Mouse (Mus musculus) testis, adult 2 months (tissue): Measurements from ENCODE around the gene Il22ra1. TPM values are rescaled to one million over a fixed set of nuclear protein-coding genes. Genes with fewer than 3 reads are reported as not detected.

Experiments
- H3K27ac ChIP-seq: fragments of 200-500 bp; 2 replicates; pipeline ENCODE4 v1.5.1; 2012; ENCODE audit warnings: low read depth, low read length; ENCODE audit not compliant: control insufficient read depth, insufficient read depth
- H3K27me3 ChIP-seq: fragments of 200-500 bp; 2 replicates; pipeline ENCODE4 v1.6.1; 2012; ENCODE audit warnings: mild to moderate bottlenecking, low read length, moderate library complexity; ENCODE audit not compliant: control insufficient read depth, insufficient read depth
- H3K36me3 ChIP-seq: fragments of 200-500 bp; 2 replicates; pipeline ENCODE4 v1.6.1; 2012; ENCODE audit warnings: mild to moderate bottlenecking, low read length; ENCODE audit not compliant: control insufficient read depth, insufficient read depth
- H3K4me1 ChIP-seq: fragments of 200-500 bp; 2 replicates; pipeline ENCODE4 v1.6.1; 2012; ENCODE audit warnings: low read length; ENCODE audit not compliant: control insufficient read depth, insufficient read depth
- H3K4me3 ChIP-seq: fragments of 200-500 bp; 2 replicates; pipeline ENCODE4 v1.5.1; 2012; ENCODE audit warnings: low read depth, mild to moderate bottlenecking, low read length, moderate library complexity, mixed read lengths; ENCODE audit not compliant: control insufficient read depth
- CTCF ChIP-seq: fragments of 200-500 bp; IDR thresholded peaks from 2 replicates; pipeline ENCODE4 v1.5.1; 2012; ENCODE audit warnings: low read depth, mild to moderate bottlenecking, inconsistent platforms, low read length, moderate library complexity; ENCODE audit not compliant: control insufficient read depth, insufficient read depth, insufficient replicate concordance
- POLR2A ChIP-seq: fragments of 200-500 bp; IDR thresholded peaks from 2 replicates; pipeline ENCODE4 v1.6.1; 2012; ENCODE audit warnings: low read depth, mild to moderate bottlenecking, inconsistent platforms, low read length, moderate library complexity; ENCODE audit not compliant: control insufficient read depth
- polyA plus RNA-seq: library from polyadenylated mRNA; depleted of rRNA; stranded (reverse); fragments of >200 nt; gene quantifications from 2 replicates; pipeline ENCODE4 v1.2.3, GENCODE M21; 2012

The Il22ra1 gene
- polyA plus RNA-seq, 1 experiment = 0.17 TPM

DNA sequence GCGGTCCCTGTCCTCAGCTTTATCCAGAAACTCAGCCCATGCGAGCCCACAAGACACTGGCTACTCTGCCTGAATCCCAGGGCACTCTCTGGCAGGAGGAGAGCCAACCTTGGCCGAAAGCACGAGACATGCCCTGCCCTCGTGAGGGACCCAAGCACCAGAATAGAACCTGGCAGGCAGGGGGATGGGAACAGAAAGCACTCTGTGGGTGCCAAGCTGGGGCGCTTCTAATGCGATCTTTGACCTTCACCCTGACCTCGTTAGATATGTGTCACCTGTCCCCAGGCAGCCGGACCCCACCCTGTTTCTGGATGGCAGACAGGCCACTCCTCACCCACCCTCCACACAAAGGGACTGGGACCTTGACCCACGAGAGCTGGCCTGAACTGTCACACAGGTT is 17.6 kb downstream of the Il22ra1 start:
- H3K27me3 ChIP-seq = no peaks in the 10 kb centered on the region

DNA sequence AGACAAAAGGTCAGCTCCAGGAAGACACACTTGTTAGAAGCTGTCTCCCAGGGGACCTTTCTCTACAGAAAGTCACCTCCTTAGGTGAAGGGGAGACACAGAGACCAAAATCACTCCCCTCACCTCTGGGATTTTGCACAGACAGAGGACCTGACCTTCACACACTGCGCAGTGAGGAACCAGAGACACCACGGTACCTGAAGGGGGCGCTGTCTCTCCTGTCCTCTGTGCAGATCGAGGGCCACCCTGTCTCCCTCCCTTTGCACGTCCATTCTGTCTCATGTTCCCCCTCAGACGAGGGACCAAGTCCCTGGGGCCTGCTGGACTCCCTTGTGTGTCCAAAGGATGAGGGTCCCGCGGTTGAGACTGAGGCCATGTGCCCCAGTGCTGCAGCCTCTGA is 22.9 kb downstream of the Il22ra1 start:
- Histone ChIP-seq H3K4me1 (no peaks in the 10 kb centered on the region; the same call in 1 of the 2 replicates), H3K27me3 (no peaks in the 10 kb centered on the region), H3K4me3 (no peak overlapping the region), H3K36me3 (no peaks in the 10 kb centered on the region), H3K27ac (no peak overlapping the region; the same call in 1 of the 2 replicates)
- TF ChIP-seq CTCF = peak; percentile 47; the same call in 1 of the 2 replicates
- TF ChIP-seq POLR2A = no peak

More for the DNA sequence above, 17.6 kb downstream of the Il22ra1 start:
- Histone ChIP-seq H3K36me3 (no peaks in the 10 kb centered on the region), H3K4me3 (no peak overlapping the region), H3K4me1 (no peaks in the 10 kb centered on the region; the same call in 1 of the 2 replicates), H3K27ac (no peak overlapping the region)
- TF ChIP-seq POLR2A (no peak), CTCF (no peak)

DNA sequence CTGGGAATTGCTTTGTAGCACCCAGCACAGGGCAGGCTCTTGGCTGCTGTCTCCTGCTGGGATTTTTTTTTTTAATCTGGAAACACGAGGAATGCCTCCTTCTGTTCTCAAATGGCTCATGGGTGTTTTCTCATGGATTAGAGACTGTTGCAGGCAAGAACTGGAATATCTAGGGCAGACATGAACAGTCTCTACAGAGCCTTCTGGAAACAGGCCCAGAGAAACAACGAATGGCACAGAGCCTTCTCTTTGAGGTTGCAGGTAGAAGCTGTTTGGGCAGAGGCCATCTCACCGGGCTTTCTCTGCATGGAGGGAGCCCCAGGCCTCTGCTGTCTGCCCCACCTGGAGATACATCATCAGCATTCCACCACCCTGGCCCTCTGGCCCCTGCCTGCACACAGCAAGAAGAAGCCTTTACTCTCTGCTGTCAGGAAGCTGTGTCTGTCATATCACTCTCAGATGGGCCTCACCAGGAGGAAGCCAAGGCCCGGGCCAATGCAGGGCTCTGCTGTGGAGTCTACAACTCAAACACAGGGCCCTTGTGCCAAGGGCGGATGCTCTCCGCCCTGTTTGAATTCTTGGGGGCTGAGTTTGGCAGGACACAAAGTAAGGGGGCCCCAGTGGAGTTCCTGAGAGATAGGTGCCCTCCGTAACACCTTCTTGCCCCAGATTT is 24.3 kb downstream of the Il22ra1 start:
- H3K4me1 ChIP-seq = no peaks in the 10 kb centered on the region; the same call in 1 of the 2 replicates
- TF ChIP-seq CTCF = no peak
- no peak overlapping the region for H3K27ac ChIP-seq
- H3K36me3 ChIP-seq = no peaks in the 10 kb centered on the region
- H3K4me3 ChIP-seq = no peak overlapping the region
- no peaks in the 10 kb centered on the region for H3K27me3 ChIP-seq

DNA sequence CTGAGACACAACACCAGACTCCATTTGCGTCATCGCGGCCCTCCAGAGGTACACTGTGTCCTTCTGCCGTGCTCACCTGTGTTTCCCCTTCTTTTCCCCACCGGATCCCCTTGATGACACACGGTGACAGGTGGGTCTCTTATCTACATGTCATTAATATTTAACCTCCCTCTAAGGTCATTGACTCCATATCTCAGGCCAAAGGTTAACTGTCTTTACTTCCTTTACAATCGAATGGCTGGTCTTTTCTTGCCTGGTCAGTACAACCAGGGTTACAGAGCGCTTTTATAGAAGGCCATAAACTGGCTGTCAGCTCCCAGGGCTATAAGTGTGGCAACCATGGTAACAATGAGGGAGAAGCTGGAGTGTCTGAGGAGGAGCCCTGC is 24.8 kb downstream of the Il22ra1 start:
- Histone ChIP-seq H3K36me3 (no peaks in the 10 kb centered on the region), H3K27me3 (no peaks in the 10 kb centered on the region), H3K4me3 (no peak overlapping the region), H3K4me1 (no peaks in the 10 kb centered on the region; the same call in 1 of the 2 replicates), H3K27ac (no peak overlapping the region)
- TF ChIP-seq CTCF = no peak
- no peak for TF ChIP-seq POLR2A

DNA sequence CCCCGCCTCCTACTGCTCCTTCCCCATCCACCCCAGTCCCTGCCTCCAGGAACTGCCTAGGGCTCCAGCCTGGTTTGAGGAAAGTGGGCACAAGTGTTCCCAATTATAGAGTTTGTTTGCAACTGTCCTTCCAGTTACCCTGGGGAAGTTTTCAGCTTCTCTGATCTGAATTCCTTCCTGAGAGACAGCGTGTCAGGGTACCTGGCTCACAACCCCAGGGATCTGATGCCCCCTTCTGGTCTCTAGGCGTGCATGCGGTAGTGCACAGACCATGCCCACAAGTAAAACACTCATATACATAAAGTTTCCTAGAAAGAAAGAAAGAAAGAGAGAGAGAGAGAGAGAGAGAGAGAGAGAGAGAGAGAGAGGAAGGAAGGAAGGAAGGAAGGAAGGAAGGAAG is 30.4 kb downstream of the Il22ra1 start:
- H3K27me3 ChIP-seq = no peaks in the 10 kb centered on the region

DNA sequence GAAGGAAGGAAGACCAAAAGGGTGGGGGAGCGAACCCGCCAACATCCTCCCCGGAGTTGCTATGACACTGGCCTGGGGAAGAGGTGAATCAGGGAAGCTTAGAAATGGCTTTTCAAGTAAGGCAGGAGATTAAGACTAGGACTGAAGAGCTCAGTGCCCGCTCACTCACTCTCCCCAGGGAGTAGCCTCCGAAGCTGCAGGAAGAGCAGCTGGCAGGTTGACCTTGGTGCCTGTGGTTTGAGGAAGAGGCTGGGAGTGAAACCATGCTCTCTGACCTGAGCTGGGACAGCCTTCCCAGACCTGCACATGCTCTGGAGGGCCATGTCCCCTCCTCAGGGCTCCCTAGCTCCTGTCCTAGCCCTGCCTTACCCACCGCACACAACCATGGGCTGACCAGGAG is 30.9 kb downstream of the Il22ra1 start:
- TF ChIP-seq CTCF = no peak
- Histone ChIP-seq H3K27me3 (no peaks in the 10 kb centered on the region), H3K27ac (no peak overlapping the region), H3K4me1 (peaks cover 8% of the 10 kb centered on the region), H3K4me3 (no peak overlapping the region), H3K36me3 (no peaks in the 10 kb centered on the region)

More for the DNA sequence above, 30.4 kb downstream of the Il22ra1 start:
- no peak overlapping the region for H3K27ac ChIP-seq
- no peaks in the 10 kb centered on the region for H3K36me3 ChIP-seq
- TF ChIP-seq POLR2A (no peak), CTCF (peak; percentile 34; the same call in 1 of the 2 replicates)
- peaks cover 8% of the 10 kb centered on the region for H3K4me1 ChIP-seq
- H3K4me3 ChIP-seq = no peak overlapping the region

- Histone ChIP-seq H3K4me1 (peaks cover 8% of the 10 kb centered on the region), H3K4me3 (no peak within 1 kb of the TSS), H3K27ac (no peak within 1 kb of the TSS), H3K36me3 (no peaks in the 10 kb centered on the region), H3K27me3 (no peaks in the 10 kb centered on the region)
- no peak for TF ChIP-seq POLR2A
- TF ChIP-seq CTCF = no peak
Measured at GRCm38 (mm10) chr4:135759356-135759976, 31.5 kb downstream of the Il22ra1 start, which contains the start of gene Myom3. Myom3 (plus strand) TSS chr4:135759715.
